Mouse (Mus musculus) ovary, postnatal 14 days (tissue): ENCODE results near the gene Ecsit.

ENCODE experiments used
- DNase-seq: peaks from one replicate; pipeline ENCODE4 v3.0.0; 2022; ENCODE audit warnings: low spot score

Gene Ecsit

DNA sequence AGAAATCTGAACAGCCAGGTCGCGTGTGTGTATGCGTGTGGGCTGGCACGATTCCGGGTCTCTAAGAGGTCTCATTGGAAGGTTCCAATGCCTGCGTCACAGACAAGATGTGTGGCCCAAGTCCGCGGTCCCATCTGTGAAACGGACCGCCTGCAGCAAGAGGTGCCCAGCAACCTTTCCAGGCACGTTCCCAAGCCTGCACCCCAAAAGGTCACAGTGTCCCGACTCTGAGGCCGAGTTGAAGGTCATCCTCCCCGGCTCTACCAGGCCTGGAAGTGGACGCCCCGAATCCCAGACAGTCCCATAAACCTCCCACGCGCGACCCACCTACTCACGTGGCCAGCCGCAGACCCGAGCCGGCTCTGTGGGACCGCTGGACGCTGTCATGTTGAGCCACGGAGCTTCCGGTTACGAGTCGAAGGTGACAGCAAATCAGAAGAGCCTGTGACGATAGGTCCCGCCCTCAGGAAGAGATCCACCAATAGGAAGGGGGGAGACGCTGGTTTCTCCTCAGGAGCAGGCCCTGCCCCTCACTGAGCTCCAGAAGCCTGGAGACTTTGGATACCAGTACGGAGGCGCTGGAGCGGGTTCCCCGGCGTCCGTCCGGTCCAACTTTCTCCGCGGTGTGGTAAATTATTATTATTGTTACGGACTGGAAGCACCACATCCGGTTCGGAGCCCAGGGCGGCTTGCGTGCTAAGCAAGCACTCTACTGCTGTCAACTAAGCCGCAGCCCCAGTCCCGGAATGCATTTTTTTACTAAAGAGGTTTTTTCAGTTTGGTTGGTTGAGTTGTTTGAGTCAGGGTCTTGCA, at the start of gene Ecsit:
Gene Ecsit, minus strand, starts transcription at position 417 of the 813 bp plus-strand sequence.
- DNase-seq: peak; percentile 81

DNA sequence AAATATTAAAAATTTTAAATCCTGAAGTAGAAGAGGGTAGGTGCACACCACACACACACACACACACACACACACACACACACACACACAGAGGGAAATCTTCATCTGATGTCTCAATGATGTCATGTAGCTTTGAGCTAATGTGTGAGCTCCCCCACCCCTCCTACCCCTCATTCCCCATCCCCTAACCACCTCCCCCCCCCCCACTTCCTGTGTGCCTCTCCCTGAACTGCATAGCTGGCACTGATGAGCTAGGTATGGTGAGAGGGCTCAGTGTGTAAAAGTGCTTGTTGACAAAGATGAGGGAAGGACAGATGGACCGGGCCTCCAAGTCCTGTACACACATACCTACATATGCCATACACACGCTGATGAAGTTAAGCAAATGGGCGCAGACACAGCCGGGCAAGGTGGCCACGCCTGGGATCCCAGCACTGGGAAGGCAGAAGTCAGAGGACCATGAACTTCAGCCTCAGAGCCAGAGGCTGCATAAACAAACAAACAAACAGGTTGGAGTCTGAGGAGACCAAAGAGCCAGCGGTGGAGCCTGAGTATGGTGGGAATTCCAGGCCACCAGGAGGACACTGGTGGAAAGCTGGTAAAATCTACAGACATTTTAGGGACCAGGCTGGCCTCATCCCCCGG, 49.1 kb upstream of the Ecsit start:
- no peak for DNase-seq

DNA sequence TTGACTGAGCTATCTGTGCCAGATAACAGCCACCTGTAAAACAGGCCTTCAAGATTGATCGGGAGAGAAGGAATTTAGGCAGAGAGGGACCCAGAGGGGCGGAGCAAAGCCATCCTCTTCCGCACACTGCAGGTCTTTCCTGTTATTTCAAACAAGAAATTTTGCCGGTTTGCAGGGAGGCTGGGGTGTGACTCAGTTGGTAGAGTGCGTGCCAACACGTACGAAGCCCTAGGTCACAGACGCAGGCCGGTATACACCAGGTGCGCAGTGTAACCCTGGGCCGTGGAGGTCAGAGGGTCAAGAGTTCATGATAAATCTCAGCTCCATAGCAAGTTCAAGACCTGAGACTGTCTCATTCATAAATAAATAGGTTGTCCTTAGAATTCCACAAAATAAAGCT, 47.0 kb upstream of the Ecsit start:
- DNase-seq: no peak

DNA sequence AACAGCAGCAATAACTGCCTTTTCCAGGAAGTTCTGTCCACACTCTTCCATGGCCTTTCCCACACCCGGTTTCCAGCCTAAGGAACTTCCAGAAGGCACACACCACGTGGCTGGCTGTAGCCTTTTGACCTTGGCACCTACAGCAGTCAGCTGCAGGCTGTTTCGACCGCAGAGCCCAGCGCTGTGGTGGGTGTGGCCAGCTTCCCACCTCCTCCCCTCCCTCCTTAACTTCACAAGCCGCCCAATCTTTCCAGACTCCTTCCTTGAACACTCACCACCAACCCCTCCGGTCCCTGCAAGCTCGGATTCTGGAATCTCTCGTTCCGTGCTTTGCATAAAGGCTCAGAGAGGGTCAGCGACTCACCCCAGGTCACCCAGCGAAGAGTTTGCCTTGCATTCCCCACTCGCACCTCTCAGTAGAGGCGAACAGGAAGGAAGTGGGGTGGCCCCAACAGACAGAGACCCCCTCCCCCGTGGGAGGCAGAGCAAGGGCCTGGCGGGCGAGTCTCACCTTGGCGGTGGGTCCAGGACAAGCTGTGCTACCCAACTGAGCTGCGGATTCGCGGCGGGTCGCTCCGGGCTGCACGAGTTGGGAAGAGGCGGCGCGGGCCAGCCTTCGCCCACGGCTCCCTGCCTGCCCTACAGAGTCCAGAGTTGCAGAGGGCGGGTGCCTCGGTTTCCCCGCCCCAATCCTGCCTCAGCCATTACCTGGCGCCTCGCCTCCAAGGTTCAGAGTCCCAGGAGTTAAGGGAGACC, 46.2 kb upstream of the Ecsit start:
- DNase-seq: no peak

DNA sequence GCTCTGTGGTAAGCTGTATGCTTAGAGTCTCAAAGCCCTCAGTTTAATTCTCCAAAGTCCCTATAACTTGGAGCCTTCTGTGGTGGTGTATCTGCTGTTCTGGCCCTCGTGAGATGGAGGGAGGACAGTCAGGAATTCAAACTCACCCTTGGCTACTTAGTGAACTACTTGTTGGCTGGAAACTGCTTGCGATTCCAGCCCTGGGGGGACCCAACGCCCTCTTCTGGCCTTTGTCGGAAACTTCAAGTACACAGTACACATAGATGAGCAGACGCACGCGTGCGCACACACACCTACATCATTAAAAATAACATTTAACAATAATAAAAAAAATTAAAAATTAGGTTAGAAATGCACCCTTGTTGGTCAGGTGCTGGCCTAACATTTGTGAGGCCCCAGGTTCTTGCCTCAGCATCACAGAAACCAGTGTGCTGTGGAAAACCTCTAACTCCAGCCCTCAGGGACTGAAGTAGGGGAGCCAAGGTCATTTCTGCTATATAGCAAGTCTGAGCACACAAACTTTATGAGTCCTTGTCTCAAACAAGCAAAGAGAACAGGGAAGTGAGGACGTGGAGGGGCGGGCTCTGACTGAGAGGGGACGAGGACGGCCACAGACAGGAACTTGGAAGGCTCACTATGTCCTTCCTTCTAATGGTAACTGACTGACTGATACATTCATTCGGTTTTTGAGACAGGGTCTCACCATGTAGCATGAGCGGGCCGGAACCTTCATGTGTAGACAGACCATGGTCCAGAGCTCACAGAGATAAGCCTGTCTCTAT, 40.2 kb upstream of the Ecsit start:
- no peak for DNase-seq

DNA sequence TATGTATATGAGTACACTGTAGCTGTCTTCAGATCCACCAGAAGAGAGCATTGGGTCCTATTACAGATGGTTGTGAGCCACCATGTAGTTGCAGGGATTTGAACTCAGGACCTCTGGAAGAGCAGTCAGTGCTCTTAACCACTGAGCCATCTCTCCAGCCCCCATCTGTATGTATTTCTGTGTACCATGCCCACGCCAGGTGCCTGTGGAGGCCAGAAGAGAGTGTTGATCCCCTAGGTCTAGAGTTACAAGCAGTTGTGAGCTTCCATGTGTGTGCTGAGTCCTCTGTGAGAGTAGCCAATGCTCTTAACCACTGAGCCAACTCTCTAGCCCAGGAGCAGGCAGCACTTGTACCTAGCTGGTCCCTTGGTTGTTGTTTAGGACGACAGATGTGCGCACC, 38.9 kb upstream of the Ecsit start:
- DNase-seq: no peak

DNA sequence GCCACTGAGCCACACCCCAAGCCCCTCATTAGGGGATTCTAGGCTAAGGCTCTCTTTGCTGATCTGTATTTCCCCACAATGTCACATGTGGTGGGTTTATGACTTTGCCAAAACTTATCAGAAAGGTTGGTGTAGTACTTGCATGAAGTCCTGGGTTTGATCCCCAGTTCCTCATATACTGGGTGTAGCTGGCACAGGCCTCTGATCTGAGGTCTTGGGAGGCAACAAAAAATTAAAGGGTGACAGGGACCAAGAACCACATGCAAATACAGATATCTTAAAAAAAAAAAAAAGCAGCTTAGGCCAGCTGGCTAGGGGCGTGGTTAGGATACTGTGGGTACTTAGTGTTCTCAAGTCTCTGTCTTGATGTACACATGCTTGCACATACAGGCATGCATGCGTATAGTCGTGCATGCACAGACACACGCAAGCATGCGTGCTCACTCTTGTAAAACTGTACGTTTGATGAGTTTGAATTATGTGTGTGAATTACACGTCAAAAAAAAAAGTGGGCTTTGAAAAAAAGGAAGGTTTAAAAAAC, 37.9 kb upstream of the Ecsit start:
- no peak for DNase-seq

DNA sequence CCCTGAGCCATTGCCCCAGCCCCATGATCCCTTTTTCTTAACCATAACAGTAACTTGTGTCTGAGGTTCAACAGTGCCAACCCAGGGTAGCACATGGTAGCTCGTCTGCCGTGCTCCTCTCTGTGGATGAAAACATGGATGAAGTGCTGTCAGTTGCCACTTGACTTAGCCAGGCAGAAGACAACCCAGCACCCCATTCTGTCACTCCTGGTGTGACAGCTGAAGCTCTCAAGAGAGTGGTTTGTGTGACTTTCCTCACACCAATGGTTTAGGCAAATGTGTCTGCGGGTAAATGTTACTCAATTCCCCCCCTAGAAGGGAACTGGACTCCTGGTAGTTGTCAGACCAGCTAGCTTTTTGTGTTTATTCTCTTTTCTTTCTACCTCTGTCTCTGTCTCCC, 36.8 kb upstream of the Ecsit start:
- DNase-seq: no peak

DNA sequence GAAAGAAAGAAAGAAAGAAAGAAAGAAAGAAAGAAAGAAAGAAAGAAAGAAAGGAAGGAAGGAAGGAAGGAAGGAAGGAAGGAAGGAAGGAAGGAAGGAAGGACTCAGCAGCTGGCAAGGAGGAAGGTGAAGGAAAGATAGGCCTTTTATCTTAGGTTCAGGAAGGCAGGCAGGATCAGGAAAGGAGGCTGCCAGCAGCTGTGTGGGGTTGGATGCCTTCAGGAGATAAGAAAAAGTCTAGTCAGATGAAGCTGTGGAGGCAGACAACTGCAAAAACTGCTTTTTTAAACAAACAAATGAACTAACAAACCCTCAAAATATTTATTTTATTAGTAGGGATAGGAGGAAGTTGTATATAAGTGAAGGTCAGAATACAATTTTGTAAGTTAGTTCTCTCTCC, 36.3 kb upstream of the Ecsit start:
- no peak for DNase-seq

DNA sequence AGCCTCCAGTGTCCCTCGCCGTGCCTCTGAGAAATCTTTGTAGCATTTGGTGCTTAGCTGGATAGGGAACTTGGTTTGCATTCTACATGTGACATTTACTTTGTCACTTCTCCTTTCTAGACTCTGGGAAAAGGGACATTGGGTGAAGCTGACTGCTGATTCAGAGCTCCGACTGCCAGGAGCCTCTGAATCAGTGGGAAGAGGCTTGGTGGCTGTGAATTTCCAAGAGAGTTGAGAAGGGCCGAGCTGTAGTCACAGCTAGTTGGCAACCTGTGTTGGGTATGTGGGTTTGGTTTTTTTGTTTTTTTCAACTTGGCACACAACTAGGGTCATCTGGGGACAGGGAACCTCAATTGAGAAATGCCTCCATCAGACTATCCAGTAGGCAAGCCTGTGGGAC, 34.3 kb upstream of the Ecsit start:
- DNase-seq: no peak

DNA sequence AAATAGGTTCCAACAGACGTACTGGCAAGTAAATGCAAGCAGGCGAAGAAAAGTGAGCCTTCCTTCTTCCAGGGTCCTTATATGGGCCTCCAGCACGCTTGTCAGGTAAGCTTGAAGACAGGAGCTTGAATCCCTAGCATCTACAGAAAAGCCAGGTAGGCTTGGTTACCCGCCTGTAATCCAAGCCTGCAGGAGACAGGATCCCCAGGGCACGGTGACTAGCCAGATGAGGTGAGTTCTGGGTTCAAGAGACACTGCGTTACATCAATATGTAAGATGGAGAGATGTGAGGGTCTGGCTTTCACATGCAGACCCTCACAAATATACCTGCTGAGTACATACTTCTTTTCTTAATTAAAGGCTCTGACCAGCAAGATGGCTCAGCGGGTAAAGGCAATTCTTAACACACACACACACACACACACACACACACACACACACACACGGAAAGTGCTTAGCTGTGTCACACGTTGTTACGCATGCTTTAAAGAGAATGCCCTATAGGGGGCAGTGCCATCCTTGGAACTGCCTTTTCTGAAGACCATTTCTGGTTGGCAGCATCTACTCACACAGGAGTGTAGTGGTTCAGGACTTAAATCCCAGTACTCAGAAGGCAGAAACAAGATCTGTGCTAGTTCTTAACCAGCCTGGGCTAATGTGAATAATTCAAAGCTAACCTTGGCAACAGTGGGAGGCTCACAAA, 32.7 kb upstream of the Ecsit start:
- peak; percentile 29 for DNase-seq

DNA sequence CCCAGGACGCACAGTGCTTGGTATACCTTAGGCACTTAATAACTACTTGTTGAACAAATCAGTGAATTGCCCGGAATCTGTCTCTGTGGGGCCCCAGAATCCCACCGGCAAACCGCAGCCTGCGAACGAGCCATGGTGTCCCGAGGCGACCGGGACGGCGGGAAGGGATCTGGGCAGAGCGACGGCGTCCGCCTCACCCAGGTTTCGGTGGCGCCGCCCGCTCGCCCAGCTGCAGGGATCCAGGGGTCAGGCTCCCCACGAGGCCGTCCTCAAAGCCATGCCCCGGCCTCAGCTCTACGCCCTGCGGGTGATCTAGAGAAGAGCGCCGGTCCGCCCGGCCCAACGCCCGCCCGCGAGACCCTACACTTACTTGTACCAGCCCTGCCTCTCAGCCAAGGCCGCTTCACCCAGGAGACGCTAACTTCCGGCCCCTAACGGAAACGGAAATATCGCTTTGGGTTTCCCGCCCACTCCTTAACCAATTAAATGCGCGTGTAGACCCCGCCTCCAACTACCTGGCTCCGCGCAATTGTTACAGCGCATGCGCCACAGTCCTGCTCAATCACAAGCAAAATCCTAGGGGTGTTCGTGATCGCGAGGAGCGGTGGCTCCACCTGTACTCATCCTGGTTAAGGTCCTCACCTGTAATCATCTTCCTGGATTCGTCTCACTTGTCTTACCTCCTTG, 31.6 kb upstream of the Ecsit start, which contains the start of gene Elof1:
Gene Elof1, minus strand, starts transcription at position 433 of the 687 bp plus-strand sequence.
- peak; percentile 84 for DNase-seq

DNA sequence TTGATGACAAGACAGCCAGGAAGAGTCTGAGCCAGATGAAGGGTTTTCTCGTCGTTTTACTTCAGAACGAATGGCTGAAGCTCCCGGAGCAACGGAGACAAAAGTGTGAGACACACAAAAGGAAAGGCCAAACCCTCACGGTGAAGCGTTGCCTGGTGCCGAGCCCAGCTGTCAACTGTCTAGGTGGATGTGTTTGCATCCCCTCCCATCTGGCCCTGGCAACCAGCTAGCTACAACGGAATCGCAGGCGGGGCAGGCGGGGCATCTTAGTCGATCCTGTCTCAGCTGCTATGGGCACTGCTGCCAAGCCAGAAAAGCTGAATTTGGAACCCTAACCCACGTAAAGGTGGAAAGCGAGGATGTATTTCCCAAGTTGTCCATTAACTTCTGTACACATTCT, 30.8 kb upstream of the Ecsit start:
- no peak for DNase-seq

DNA sequence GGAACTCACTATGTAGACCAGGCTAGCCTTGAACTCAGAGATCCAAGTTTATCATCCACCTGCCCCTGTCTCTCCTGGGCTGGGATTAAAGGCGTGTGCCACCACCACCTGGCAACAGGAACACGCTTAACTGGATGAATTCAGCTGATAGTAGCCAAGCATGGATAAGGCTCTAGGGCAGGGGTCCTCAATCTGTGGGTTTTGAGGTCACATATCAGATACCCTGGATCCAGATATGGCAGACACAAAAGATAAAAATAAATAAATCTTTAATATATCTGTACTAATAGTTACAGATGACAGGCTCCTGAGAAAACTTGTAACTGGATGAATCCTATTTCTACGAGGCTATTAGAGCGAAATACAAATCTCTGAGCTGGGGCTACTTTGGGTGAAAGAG, 30.4 kb upstream of the Ecsit start:
- no peak for DNase-seq

DNA sequence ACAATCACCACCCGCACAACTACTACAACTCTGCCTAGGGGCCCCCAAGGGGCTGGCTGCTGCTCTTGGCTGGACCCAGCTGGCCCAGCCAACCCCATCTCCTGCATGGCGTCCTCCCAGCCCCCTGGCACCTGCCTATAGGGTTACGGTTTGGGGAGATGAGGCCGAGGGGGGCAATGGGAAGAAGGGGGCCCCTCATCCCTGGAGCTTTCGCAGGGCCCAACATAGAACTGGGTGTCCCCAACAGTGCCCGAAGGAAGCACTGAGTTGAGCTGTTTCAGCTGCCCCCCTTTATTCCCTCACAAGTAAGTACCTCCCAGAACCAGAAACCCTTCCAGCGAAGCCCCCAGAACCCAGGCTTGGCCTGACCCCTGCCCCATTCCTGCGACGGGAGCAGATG, 23.0 kb upstream of the Ecsit start:
- DNase-seq: no peak

DNA sequence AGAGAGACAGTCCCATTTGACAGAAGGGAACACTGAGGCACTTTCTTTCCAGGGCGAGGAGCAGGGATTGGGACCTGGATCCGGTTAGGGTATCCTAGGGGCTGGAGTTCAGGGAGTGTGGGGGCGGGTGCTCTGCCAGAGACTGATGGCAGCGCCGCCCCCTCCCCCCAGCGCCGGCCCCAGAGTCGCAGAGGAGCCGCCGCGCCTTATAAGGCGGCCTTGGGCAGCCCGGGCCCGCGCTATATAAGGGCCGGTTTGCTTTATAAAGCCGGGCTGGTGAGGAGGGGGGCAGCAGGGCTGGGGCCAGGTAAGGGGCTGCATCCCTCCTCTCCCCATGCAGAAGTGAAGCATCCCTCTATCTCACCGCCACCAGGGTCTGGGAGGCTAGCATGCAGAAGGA, 14.7 kb upstream of the Ecsit start:
- no peak for DNase-seq

DNA sequence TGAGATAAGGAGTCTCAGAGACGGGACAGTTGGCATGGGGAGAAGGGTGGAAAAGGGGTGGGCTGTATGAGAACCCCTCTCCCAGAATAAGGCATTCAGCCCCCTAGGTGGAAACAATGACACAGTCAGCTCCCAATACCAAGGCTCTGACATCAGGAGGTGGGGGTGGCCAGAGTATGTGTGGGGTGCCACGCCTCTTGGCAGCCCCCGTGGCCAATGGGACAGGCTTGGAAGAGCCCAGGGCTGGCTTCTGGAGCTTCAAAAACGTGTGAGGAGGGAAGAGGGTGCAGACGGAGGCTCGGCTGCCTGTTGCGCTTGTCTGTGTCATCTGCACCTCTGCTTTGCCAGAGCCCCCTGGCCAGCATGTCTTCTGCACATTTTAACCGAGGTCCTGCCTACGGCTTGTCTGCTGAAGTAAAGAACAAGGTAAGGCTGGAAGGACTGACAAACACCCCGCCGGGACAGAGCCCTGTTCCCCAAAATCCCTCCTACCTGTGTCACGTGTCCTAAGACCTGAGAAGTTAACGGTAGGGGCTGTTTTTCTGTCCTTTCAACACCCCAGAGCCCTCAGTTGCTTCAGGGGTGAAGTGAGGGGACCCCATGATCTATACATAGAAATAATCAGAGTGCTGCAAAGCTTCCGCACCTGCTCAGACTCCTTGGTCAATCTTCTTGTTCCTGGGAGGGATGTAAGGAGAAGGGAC, 13.9 kb upstream of the Ecsit start, which contains the start of gene Cnn1:
Gene Cnn1, plus strand, starts transcription at position 224 of the 704 bp plus-strand sequence.
- DNase-seq: no peak

DNA sequence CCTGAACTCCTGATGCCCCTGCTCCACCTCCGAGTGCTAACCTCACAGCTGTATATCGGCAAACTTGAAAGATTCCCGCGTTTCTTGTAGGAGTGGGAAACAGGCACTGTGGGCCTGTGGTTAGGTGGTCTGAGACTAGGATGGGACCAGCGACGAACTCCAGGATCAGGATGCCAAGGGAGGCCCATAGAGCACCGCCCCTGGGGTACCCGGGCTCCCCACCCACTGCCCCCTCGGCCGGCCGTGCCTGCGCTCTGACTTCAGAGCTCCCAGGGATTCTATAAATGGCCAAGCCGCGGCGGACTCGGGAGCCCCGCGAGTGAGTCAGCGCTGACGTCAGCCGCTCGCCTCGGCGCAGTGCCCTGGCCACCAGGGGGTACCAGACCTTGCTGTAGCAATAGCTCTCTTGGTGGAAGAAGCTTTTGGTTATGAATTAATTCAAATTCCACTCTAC, 10.6 kb upstream of the Ecsit start:
- peak; percentile 68 for DNase-seq

DNA sequence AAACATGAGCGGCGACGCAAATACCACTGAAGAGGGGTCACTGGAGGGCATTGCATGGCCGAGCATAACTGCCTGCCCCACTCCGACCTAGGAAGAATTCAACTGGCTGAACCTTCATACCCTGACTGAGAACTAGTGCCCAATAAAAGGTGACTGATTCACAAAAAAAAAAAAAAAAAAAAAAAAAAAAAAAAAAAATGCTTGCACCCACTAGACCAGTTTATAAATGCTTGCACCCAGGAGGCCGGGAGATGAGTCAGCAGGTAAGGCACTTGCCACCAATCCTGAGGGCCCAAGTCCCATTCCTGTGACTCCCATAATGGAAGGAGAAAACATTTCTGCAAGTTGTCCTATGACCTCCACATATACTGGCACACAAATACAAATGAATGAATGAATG, 7.5 kb upstream of the Ecsit start:
- DNase-seq: no peak

DNA sequence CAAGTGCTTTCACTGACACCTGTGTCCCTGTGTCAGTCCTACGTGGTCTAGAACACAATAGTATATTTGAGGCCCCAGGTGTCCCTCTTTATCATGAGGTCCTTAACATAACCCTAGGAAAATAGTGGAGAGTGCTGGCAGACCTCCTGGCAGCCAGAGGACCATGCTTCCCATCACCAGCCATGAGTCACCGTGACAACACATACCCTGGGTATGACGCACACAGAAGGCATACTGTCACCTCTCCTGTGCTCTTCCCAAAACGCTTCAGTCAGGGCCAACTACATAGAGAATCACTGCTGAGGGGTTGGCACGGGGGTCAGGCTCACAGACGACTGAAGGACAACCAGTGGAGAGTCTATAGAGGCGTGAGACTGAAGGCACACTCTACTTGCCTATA, 4.7 kb upstream of the Ecsit start:
- DNase-seq: no peak
